Mouse (Mus musculus): ENCODE data around the gene Rora. TPM values are rescaled to one million over a fixed set of nuclear protein-coding genes. Genes with fewer than 3 reads are reported as not detected.

Rora gene
- total RNA-seq, 2 experiments from 2014 or later, result 21.2 to 31.2 TPM

DNA sequence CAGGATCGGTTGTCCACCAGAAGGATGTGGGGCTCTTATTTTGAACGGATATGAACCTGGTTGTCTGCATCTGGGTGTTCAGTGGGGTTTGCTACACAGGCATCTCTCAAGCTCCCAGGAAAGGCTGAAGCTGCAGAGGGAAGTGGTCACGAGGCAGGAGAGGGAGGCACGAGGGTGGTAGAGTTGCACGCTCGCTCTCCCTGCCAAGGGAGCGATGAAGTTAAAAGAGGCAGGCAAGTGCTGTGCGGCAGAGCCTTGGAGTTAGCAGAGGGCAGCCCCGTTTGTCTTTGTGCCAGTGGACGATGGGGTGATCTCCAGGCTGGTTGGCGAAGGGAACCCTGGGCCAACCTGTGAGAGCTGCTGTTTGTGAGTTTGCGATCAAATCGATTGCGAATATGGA lies 496.6 kb downstream of the Rora start:
- DNase-seq (ENCODE audit: low spot score), result no peak
- intact Hi-C loops (cut with DNase I), result no loop called here

DNA sequence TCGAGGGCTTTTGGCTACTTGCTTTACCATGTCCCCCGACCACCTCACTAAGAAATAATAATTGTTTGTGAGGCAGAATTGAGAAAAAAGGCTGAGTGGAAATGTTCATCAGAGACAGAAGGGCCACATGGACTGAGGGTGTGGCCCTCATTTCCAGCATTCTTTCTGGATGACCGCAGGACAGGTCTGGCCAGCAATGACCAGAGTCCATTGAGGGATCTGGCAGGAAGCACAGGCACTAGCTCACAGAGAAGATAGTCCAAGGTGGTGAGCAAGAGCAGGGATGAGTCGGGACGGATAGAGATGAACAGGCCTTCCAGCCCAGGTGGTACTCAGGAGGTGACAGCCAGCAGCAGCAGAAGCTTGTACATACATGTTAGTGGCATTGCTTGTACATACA lies 501.1 kb downstream of the Rora start:
- intact Hi-C loops (cut with DNase I), result no loop called here

GRCm38 (mm10) chr9:69155836-69156595 lies 502.4 kb downstream of the Rora start:
- intact Hi-C loops (cut with DNase I), result no loop called here

More for the DNA sequence above, 501.1 kb downstream of the Rora start:
- DNase-seq (ENCODE audit: low spot score), result no peak

DNA sequence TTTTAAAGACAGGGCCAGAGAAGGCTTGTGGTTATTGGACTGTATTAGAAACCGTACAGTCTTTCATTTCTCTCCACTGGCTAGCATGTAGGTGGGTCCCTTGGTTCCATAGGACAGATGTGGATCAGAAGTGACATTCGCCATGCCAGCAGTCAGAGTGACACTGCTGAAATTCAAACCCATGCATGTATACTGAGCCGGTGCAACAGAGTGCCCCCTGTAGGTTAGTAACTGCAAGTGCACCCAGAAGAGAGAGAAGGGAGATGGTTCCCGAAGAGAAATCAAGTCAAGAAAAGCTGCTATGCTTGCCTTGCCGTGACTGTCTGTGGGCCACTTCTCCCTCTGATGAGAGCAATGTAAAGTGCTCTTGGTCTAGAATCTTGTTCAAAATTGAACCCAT lies 507.2 kb downstream of the Rora start:
- DNase-seq (ENCODE audit: low spot score), result no peak
- intact Hi-C loops (cut with DNase I), result no loop called here

More at GRCm38 (mm10) chr9:69155836-69156595, 502.4 kb downstream of the Rora start:
- no peak for DNase-seq (ENCODE audit: low spot score)

DNA sequence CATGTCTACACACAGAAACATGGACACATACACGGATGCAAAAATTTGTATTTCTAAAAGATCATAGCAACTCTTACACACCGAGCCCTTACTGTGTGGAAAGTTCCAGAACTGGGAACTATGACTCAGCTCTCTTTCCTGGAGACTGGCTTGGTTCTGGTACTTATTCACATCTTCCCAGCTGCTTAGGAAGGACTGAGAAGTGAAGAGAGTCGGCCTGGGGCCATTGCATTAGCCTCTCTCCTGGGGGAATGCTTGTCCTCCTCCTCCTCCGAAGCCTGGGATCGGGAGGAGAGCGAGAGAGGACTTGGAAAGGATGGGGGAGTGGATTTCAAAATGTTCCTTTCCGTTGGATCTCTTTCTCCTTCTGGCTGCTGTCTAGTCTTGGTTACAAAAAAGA lies 511.1 kb downstream of the Rora start:
- intact Hi-C loops (cut with DNase I), result no loop called here
- peak; percentile 69 for DNase-seq (ENCODE audit: low spot score)

DNA sequence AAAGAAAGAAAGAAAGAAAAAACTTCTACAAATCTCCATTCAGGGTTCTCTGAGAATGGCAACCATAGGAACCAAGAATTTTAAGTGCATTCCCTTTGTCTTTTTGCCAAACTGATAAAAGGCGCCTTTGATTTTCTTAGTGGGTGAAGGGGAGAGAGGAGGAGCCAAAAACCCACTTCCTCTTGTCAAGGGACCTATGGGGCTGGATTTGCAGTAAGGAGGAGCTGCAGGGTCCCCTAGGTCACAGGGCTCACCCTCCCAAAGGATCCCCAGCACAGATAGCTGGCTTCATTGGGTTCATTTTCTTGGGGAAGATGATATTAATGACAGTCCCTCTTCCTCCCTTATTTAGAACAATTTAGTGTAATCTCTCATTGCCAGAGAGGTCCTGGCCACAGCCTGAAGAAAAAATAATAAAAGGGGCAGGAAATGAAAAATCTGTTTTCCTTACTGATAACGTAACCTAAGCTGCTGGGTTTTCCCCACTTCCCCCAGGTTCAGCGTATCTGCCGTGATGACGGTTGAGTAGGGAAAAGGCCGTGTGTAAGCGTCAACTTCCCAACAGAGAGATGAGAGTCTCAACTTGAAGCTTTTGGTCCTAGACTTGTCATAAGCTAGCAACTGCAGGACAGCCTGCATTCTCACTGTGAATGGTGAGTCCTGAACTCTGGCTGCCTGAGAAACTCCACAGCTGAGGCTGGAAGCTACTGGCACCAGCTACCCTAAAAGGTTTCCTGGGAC lies 511.7 kb downstream of the Rora start:
- no peak for DNase-seq (ENCODE audit: low spot score)
- intact Hi-C loops (cut with DNase I), result no loop called here

DNA sequence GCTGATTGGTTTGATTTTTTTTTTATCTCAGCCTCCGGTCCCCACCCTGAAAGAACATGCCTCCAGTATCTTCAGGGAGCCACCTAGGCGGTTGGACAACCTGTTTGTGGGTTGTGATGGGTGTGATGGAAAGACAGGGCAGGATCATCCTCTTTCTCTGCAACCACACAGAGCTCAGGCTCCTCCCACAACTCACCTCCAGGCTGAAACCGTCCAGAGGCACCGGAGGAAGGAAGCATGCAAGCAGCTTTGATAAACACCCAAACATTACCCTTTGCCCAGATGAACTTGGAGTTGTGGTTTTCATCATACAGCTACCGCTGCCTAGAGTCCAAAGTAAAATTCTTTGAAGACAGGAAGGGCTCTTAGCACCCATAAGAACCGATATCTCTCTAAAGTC lies 520.5 kb downstream of the Rora start:
- intact Hi-C loops (cut with DNase I), result no loop called here
- no peak for DNase-seq (ENCODE audit: low spot score)

- DNase-seq (ENCODE audit: low spot score), result no peak
- intact Hi-C loops (cut with DNase I), result no loop called here
Observed at GRCm38 (mm10) chr9:69174527-69175116, 521.0 kb downstream of the Rora start.

- DNase-seq (ENCODE audit: low spot score), result no peak
- intact Hi-C loops (cut with DNase I), result no loop called here
Observed at GRCm38 (mm10) chr9:69176988-69177387, 523.4 kb downstream of the Rora start.

GRCm38 (mm10) chr9:69179224-69179623 lies 525.6 kb downstream of the Rora start:
- DNase-seq (ENCODE audit: low spot score), result no peak
- intact Hi-C loops (cut with DNase I), result no loop called here

DNA sequence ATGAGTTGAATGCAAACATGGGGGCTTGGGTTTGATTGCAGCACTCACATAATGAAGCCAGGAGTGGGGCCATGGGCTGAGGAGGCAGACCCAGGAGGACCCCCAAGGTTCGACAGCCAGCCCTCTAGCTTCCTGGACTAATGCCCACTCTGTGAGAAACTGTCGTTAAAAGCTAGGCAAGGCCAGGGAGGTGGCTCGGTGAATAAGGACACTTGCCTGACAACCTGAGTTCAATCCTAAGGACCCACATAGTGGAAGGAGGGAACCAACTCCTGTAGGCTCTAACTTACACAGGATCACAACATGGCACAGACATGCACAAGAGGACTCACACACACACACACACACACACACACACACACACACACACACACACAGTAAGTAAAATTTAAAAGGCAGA lies 527.4 kb downstream of the Rora start:
- intact Hi-C loops (cut with DNase I), result no loop called here
- no peak for DNase-seq (ENCODE audit: low spot score)

- intact Hi-C loops (cut with DNase I), result no loop called here
- DNase-seq (ENCODE audit: low spot score), result peak; percentile 34
Observed at GRCm38 (mm10) chr9:69181411-69181810, 527.8 kb downstream of the Rora start.

DNA sequence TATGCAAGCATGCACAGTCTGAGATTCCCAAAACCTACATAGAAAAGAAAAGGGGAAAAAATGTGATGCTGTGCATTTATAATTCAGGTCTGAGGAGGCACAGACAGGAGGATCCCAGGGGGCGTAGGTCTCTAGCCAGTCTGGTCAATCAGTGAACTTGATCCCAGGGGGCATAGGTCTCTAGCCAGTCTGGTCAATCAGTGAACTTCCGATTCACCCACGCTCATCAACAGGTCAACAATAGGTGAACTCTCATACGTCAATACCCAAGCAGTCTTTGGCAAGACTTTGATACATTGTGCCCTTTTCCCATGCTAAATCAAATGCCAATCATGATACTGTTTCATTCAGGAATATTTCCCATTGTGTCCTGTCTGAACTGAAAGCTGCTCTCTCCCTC lies 530.3 kb downstream of the Rora start:
- no peak for DNase-seq (ENCODE audit: low spot score)
- intact Hi-C loops (cut with DNase I), result no loop called here

DNA sequence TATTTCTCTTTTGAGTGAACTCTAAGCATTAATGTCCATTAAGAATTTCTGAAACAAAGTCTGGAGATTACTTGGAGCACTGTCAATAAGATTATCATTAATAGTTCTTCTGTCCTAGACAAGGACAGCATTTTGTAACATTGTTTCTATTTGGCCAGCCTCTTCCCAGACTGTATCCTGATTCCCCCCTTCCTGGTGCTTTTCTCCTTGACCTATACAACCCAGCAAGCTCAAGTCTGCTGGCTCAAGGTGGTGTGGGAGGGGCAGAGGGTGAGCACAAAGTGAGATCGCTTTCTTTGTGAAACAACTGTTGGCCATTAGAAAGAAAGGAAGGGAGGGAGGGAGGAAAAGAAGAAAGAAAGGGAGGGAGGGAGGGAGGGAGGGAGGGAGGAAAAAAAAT lies 537.1 kb downstream of the Rora start:
- intact Hi-C loops (cut with DNase I), result no loop called here
- no peak for DNase-seq (ENCODE audit: low spot score)

GRCm38 (mm10) chr9:69192446-69192845 lies 538.9 kb downstream of the Rora start:
- intact Hi-C loops (cut with DNase I), result no loop called here

GRCm38 (mm10) chr9:69194638-69195605 lies 541.3 kb downstream of the Rora start:
- DNase-seq (ENCODE audit: low spot score), result no peak
- intact Hi-C loops (cut with DNase I), result no loop called here

More at GRCm38 (mm10) chr9:69192446-69192845, 538.9 kb downstream of the Rora start:
- no peak for DNase-seq (ENCODE audit: low spot score)

DNA sequence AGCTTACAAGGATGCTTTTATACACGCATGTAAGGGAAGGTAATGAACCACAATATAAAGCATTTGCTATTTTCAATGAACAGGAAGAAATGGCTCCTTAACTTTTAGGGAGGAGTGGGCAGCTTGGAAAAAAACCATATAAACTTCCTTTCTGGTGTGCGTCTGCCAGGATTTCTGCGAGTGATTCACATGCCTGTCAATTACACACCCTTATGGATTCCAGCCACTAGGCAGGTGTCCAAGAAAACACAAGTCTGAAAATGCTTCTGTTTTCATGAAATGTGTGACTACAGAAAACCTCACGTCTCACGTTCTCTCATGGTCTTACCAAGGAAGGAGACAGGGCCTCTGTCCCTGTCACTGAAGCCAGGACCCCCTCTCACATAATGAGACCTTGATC lies 560.2 kb downstream of the Rora start:
- intact Hi-C loops (cut with DNase I), result no loop called here
- no peak for DNase-seq (ENCODE audit: low spot score)

GRCm38 (mm10) chr9:69224841-69225240 lies 571.3 kb downstream of the Rora start:
- intact Hi-C loops (cut with DNase I), result no loop called here
- DNase-seq (ENCODE audit: low spot score), result no peak

DNA sequence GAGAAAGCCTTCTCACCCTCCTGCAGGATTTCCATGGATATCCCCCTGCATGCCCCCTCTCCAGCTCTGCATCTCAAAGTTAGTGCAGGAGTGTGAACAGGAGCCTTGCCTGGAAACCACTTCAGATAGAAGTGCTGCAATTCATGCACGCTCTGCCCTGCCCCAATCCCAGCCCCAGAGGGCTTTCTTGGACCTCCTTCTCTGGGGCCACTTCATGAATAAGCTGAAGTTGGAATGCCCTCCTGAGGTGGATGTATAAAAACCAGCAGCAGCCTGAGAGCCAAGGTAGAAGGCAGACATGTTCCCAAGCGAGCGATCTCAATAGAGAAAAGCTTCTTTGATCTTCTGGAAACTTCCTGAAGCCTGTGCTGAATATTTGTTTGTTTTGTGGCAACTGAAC lies 572.8 kb downstream of the Rora start:
- DNase-seq (ENCODE audit: low spot score), result no peak
- intact Hi-C loops (cut with DNase I), result no loop called here

DNA sequence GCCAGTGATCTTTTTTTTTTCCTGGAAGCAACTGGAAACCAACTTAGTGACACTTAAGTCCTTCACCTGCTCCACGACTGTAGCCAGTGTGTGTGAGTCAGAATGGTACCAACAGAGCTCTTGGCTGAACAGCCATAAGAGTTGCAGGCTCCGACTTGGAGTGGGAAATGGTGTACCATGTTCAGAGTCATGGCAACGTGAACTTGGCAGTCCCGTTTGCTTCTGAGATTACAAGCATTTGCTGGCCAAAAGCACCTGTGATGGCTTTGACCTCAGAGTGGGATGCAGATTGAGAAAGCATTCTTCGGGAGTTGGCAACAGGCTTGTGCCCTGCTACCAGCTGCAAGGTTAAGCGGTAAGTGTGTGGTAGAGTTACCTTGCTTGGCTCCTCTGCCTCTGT lies 574.2 kb downstream of the Rora start:
- DNase-seq (ENCODE audit: low spot score), result no peak
- intact Hi-C loops (cut with DNase I), result no loop called here

Measured in heart, postnatal 25 days (tissue).